Mouse (Mus musculus) heart, adult 11 months (tissue): ENCODE data around the gene Lce6a.

Experiments used
- DNase-seq: peaks from one replicate; pipeline ENCODE4 v3.0.0; 2022

Lce6a gene

DNA sequence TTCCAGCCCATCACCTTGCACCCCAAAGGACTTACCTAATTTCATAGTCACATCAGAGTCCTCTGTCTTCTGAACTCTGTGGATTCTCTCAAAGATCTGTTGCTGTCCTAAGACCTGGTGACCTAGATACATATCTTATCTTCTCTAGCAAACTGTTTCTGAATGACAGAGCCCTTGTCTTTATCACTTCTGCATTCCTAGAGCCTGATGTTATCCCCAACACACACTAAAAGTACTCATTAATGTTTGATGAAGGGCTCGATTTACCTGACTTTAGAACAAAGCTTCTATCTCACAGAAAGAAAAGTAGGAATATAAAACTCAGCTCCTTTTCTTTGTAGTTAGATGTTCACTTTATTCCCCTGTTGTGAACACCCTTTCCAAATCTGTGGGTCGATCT lies at the start of gene Lce6a:
TSS of gene Lce6a (minus strand) at position 101 of the 400 bp plus-strand sequence.
- no peak for DNase-seq

DNA sequence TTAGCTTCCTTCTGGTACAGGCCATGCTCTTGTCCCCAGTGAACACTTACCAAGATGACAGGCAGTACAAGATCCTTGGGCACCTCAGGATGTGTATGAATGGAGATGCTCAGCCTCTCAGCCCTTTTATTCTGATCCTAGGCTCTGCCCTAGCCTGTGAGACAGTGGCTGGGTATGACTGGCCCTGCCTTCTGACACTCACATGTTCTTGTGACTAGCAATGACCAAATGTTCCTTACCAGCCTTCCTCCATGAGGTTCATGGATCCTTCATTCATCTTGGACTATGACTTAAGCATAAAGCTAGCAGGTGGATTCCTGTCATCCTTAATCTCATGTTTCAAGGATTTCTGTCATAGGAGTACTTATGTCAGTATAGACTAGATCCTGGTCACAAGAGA lies 48.8 kb upstream of the Lce6a start, which contains the start of gene Lce1a2:
TSS of gene Lce1a2 (minus strand) at position 101 of the 400 bp plus-strand sequence.
- no peak for DNase-seq

- no peak for DNase-seq
Measured at GRCm38 (mm10) chr3:92656826-92657225, 35.4 kb upstream of the Lce6a start, which contains the start of gene Lce1b. TSS of gene Lce1b (minus strand) at chr3:92656926.

DNA sequence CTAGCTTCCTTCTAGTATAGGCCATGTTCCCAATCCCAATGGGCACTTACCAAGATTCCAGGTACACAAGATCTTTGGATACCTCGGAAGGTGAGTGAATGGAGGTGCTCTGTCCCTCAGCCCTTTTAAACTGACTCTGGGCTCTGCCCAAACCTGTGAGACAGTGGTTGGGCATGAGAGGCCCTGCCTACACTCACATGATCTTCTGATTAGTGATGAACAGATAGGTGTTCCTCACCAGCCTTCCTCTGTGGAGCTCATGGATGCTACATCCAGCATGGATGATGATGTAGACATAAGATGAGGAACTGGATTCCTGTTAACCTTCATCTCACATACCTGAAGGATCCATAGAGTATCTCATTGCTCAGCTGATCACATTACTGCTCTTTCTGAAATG lies 26.7 kb upstream of the Lce6a start, which contains the start of gene Lce1a1:
TSS of gene Lce1a1 (minus strand) at position 101 of the 400 bp plus-strand sequence.
- DNase-seq, result no peak

DNA sequence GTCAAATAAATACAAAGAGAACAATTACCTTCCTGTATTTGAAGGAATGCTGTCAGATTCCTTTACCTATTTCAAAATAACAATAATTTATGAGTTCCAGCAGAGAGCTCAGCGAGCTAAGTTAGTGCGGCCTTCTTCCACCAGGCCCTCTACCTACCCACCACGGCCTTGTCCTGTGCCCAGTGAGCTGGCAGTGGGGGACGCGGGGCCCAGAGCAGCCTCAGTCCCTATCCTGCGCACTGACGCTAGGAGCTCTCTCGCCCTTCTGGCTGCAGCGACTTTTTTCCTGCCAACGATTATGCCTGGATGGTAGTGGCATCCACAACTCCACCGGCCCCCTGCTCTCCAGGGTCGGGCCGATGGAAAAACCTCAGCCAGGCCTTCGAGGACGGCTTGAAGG lies 18.4 kb upstream of the Lce6a start:
- DNase-seq, result no peak

- no peak for DNase-seq
Measured at GRCm38 (mm10) chr3:92638653-92638991, 17.2 kb upstream of the Lce6a start.

DNA sequence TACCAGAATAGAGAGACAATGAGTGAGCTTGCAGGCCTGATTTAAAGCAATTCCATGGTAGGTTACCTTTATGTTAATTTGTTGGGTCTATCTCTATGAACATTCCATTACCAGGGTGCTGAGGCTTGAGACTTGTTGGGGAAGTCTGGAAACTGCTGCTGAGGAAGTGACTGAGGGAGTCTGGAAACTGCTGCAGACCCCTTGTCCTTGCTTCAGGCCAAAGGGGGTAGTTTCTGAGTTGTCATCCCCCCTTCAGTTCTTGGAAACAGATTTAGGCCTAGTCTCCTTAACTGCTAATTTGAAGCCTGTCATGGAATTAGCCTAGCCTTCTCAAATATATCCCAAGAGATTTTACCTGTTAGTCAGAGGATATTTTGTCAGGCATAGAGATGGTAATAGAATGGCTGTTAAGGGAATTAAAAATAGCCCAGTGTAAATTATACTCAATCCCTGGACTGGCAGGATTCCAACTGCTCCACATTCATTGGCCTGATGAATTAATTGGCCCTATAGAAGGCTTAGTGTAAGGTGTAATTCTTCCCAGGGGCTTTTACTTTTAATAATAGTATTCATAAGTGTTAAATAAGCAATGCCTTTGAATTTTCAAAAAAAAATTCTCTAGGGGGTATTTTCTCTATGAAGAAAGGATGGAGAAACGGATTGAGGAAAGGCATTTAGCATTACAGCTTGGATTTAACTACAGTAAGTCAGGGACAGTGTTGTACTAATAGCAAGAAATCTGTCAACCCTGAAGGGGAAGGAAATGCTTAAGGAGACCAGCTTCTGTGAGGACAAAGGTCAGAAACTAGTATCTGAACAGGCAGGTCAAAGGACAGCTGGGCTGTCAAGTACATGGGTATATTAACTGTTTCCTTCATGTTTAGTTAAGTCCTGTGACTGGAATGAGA lies 16.5 kb upstream of the Lce6a start:
- DNase-seq, result no peak

DNA sequence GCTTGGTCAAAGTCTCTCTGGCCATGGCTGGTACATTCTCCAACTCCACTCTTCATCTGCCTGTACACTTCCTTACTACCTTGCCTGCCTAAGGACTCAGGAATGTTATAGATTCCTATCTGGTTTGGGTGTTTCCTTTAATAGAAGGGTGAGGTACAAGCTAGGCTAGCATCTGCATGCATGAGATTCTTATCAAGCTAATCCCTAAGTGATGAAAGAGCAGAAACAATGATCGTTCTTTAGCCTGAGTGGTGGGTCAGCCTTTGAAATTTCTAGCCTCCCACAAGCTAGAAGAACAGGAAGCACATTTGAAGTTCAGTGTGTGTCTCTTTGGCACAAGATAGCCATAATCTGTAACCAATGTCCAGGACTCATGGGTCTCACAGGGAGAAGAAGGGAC lies 11.7 kb downstream of the Lce6a start:
- DNase-seq, result no peak

DNA sequence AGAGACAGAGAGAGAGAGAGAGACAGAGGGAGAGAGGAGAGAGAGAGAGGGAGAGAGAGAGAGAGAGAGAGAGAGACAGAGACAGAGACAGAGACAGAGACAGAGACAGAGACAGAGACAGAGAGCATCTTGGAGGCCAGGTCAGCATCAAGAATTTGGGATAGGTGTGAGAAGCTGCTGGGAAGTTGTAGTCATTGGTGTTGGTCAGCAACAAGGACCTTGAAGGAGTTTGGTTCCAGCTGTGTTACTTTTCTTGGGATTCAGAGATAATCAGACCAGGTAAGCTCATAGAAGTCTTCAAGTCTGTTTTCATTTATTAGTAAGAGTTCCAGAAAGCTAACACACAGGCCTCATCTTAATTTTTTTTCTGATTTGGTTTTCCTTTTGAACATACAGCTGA lies 14.1 kb downstream of the Lce6a start, which contains the start of gene 2210017I01Rik:
TSS of gene 2210017I01Rik (minus strand) at position 101 of the 400 bp plus-strand sequence.
- DNase-seq, result no peak

DNA sequence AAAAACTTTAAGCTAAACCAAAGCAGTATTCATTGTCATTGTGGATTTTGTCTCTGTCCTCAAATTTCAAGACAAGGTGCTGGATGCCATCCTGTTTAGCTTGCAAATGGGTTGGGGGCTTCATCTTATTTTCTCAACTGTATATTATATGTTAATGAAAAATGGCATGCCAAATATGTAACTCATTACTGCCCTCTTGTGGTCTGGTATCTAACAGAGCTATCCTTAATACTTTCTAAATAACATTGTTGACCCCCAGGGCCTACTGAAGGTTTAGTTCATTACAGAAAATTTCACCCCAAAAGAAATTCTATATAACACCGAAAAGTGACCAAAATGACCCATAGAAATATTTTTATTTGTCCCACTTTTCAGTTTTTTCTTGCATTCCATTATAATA lies 19.3 kb downstream of the Lce6a start:
- DNase-seq, result no peak

DNA sequence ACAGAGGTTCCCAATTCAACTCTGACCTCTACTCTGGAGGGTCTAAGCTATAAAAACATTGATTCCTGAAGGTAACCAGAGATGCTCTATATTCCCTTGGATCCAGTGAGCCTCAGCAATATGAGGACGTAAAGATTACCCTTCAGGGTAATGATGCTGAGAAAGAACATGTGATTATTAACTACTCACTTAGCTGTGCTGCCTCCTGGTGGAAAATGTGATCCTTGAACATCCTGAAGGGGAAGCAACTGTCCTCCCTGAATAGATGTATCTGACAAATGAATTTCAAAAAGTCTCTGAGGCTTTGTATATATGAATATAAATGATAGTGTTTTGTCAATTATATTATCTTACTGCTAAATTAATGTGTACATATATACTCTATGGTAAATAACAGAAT lies 21.0 kb downstream of the Lce6a start:
- no peak for DNase-seq

- DNase-seq, result no peak
Measured at GRCm38 (mm10) chr3:92599973-92600372, 21.5 kb downstream of the Lce6a start.

- no peak for DNase-seq
Measured at GRCm38 (mm10) chr3:92598429-92598828, 23.0 kb downstream of the Lce6a start.

GRCm38 (mm10) chr3:92588858-92589257 lies 32.6 kb downstream of the Lce6a start, which contains the start of gene Smcp:
TSS of gene Smcp (minus strand) at chr3:92588997.
- no peak for DNase-seq

DNA sequence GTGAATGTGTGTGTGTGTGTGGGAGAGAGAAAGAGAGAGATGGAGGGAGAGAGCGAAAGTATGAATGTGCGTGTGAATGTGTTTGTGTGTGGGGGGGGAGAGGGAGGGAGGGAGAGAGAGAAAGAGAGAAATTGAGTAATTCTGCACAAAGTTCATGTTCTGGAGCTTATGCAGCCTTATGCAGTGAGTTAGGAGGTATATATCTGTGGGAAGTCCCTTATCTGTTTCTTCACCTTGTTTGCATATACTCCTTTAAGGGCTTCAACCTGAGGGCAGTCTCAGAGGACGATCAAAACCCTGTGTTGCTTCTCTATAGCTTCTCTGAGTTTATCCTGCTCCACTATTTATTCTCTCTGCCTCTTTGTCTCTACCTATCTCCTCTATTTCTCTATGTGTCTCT lies 34.3 kb downstream of the Lce6a start:
- no peak for DNase-seq

DNA sequence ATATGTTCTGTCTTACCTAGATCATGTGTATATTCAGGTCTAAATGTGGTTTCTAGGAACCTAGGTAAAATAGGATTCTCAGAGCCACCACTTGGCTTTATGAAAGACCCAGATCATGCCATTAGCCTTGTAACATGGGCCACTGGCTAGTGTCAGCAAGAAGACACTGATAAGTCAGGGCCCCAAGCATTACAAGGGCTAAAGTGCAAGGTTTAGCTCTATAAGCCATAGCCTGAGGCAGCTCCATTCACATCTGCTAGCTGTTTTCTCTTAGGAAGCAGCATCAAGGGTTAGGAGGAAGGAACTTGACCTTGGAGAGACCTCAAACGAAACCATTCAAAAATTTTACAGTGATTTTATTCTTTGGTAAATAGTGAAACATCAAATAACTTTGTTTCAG lies 36.4 kb downstream of the Lce6a start:
- DNase-seq, result no peak

- no peak for DNase-seq
Measured at GRCm38 (mm10) chr3:92583164-92583826, 38.2 kb downstream of the Lce6a start.

DNA sequence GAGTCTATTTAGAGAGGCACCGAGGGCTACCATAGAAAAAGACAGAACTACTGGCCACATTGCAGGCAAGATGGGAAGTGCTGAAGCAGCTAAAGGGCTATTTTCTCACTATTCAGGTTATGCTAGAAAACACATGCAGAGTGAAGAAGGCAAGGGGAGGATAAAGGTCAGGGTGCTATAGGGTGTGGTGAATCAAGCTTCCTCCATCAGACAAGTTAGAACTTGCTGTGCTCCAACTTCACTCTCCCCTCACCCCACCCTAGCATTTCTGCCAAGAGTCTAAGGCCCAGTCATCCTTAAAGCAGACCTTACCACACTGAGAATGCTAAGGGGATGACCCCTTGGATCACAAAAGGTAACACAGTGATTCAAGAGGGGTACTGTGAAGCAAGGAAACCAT lies 42.0 kb downstream of the Lce6a start:
- DNase-seq, result no peak

- no peak for DNase-seq
Measured at GRCm38 (mm10) chr3:92578652-92579413, 42.6 kb downstream of the Lce6a start.

DNA sequence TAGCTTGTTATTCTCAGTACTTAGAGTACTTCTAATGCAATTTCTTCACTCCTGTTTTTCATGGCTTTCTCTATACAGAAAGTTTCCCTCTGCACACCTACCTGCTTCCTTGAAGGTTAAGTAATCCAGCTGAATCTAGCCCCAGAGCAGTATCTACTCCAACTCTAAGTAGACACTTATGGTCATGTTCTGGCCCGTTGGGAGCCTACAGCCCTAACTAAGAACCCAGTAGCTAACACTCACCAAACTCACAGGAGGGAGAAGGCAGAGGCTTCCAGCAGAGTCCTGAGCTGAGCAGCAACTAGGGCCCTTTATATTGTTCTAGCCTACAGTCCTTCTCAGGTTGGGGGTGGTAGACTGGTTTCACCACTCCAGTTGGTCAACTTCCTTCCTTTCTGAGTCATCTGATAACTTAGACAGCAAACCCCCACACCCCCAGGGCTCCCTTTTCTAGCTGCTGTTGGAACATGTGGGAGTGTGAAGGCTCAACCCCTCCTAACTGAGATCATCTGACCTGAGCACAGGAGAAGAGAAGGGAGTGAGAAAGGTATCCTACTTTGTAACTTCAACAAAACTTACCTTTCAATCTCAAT lies 47.9 kb downstream of the Lce6a start, which contains the start of gene Ivl:
TSS of gene Ivl (minus strand) at position 287 of the 593 bp plus-strand sequence.
- DNase-seq, result no peak

DNA sequence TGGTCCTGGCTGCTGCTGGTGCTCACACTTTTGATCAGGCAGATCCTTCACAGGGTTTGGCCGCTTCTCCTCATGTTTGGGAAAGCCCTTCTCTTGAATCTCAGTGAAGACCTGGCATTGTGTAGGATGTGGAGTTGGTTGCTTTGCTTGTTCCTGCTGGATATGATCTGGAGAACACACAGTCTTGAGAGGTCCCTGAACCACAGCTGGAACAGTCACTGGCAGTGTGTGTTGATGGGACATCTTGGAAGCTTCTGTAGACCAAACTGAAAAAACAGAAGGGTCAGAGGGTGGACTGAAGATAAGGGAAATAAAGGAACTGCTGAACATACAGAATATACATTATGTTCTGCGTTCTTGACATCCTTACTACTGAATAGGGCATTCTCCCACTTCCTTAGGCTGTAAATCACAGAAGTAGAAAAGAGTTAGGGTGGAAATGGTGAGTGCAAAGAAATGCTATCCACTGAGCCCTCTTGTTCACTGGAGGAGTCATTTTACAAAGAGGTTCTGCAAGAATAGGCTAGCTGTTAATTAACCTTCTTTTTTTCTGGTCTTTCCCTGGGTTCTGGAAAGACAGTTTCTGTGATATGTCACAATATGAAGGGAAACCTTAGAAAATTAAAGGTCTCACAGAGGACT lies 48.8 kb downstream of the Lce6a start:
- DNase-seq, result no peak
